Mouse (Mus musculus): Measurements from ENCODE around the gene 1700014D04Rik. TPM values are rescaled to one million over a fixed set of nuclear protein-coding genes. Genes with fewer than 3 reads are reported as not detected.

1700014D04Rik gene
- polyA plus RNA-seq (2012; rRNA removed) = 0.09 TPM in 2 replicates

DNA sequence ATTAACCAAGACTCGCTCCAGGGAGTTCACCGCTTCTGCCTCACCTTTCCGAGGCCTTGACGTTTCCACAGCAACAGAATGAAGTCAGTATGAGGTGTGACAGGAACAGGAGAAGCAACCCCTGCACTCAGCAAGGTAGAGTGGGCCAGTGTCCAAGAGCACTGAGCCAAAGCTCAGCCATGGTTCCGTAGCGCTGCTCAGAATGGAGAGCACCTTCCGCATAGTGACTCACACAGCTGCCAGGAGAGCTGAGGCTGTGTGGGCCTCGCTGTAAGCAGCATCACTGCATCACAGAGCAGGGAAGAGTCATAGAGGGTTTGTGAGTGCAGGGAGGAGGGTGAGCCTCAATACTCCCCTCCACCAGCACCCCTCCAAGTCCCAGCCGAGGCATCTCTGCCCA, at the start of gene 1700014D04Rik:
Gene 1700014D04Rik (minus strand): TSS at position 42 of the 400 bp plus-strand sequence.

DNA sequence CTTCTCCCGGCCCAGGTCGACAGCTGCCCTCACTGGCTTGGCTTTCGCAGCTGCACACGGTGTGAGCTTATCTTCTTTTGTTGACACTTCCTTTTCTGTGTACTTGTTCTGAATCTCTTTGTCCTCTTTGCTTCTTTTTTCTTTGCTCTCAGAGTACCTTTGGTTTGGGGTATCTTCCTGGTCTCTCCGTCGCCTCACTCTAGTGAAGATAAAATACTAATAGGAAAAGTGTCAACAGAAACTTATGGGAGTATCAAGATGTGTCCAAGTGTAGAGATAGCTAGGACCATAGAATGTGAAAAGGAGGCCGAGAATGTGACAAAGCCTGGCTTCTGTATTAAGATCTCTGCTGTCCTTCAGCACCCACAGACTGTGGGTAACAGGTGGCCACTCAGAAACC, 35.6 kb upstream of the 1700014D04Rik start, which contains the start of gene Gm49354:
Gene Gm49354 (minus strand): TSS at position 101 of the 400 bp plus-strand sequence.

GRCm38 (mm10) chr13:59769296-59770163, 23.0 kb upstream of the 1700014D04Rik start, which contains the start of gene Isca1:
Gene Isca1, minus strand, starts transcription at chr13:59769810.

GRCm38 (mm10) chr13:59731652-59732051, 14.9 kb downstream of the 1700014D04Rik start, which contains the start of gene Spata31d1d:
Gene Spata31d1d, minus strand, starts transcription at chr13:59731752.

GRCm38 (mm10) chr13:59711984-59712383, 34.6 kb downstream of the 1700014D04Rik start, which contains the start of gene Spata31d1b:
Gene Spata31d1b, plus strand, starts transcription at chr13:59712284.

GRCm38 (mm10) chr13:59710230-59710629, 36.3 kb downstream of the 1700014D04Rik start, which contains the start of gene Spata31d1a:
Gene Spata31d1a, minus strand, starts transcription at chr13:59710330.

DNA sequence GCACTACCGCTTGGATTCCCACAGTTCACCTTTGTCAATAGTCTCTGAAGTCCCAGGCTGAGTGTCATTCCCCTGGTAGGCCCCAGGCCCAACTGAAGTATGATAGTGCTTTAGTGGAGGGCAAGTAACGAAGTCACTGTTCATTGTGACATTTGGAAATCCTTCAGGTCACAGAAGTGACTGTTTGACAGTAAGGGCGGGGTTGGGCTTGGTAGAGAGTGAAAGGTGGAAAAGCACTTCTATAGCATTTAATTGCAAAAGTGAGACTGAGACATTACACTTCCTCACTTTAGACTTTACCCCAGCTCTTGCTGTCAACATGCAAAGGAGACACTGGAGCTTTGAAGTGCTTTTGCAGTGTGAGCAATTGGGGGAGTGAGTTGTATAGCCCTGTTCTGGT, 52.5 kb downstream of the 1700014D04Rik start, which contains the start of gene 4921517D22Rik:
Gene 4921517D22Rik (minus strand): TSS at position 101 of the 400 bp plus-strand sequence.

Other genes starting within 250 kb of the 1700014D04Rik start
- 40.7 and 43.2 TPM in 2 replicates for gene Agtpbp1, start 161.5 kb downstream of the 1700014D04Rik start, polyA plus RNA-seq (2012; rRNA removed)
- gene Naa35, start 161.5 kb downstream of the 1700014D04Rik start, polyA plus RNA-seq (2012; rRNA removed) = 116 and 128 TPM in 2 replicates
- gene Golm1, start 70.9 kb downstream of the 1700014D04Rik start, polyA plus RNA-seq (2012; rRNA removed) = 35.2 and 41.8 TPM in 2 replicates
- not detected in 2 replicates for gene 4921517D22Rik, start 52.6 kb downstream of the 1700014D04Rik start, polyA plus RNA-seq (2012; rRNA removed)
- 0.03 and 0.06 TPM in 2 replicates for gene Spata31d1a, start 36.4 kb downstream of the 1700014D04Rik start, polyA plus RNA-seq (2012; rRNA removed)
- 0.01 TPM in 1 of 2 replicates, not detected in the other for gene Spata31d1b, start 34.5 kb downstream of the 1700014D04Rik start, polyA plus RNA-seq (2012; rRNA removed)
- 0.02 and 0.03 TPM in 2 replicates for gene Spata31d1d, start 15.0 kb downstream of the 1700014D04Rik start, polyA plus RNA-seq (2012; rRNA removed)
- gene Isca1, start 23.1 kb upstream of the 1700014D04Rik start, polyA plus RNA-seq (2012; rRNA removed) = 115 and 123 TPM in 2 replicates
- 0.90 and 6.6 TPM in 2 replicates for gene Gm49354, start 35.5 kb upstream of the 1700014D04Rik start, polyA plus RNA-seq (2012; rRNA removed)
- 39.7 and 39.9 TPM in 2 replicates for gene Tut7, start 76.4 kb upstream of the 1700014D04Rik start, polyA plus RNA-seq (2012; rRNA removed)

Measured in central nervous system, embryonic 14 days (tissue).